ENCODE assay signal across 8 mouse cellular contexts in genomic region chr3:89215853-89216252, GRCm38 (mm10). TPM values are rescaled to one million over a fixed set of nuclear protein-coding genes. Genes with fewer than 3 reads are reported as not detected.
A peak's percentile ranks its signal among the peaks of the same experiment; 100 is the strongest.
DNase-seq lines count a peak whose midpoint lies in the region; ATAC-seq lines count a peak whose summit lies in the region.

No protein-coding gene starts in this region.

- peak overlapping the region; percentile 95 for H3K27ac ChIP-seq in hindbrain, embryonic 15.5 days (replicated peaks)

- H3K9ac ChIP-seq in hindbrain, embryonic 15.5 days = no peak overlapping the region

- peak overlapping the region; percentile 88 for H3K4me2 ChIP-seq in hindbrain, embryonic 15.5 days

- 0% methylated on average over 6 of the region's 6 CpGs for WGBS in hindbrain, embryonic 15.5 days

- peak; percentile 92 for DNase-seq in ZHBTc4 (ENCODE audit: low read depth, low spot score)
- peak; percentile 87 to 91 for DNase-seq in cerebellum, postnatal 36 days
- peak; percentile 84 for DNase-seq in gastrocnemius, adult 18-20 months (ENCODE audit: low spot score)
- DNase-seq in left cerebral cortex, adult 11 months (ENCODE audit: low spot score) = peak; percentile 72
- peak; percentile 85 for DNase-seq in right cerebral cortex, adult 18-20 months
- DNase-seq in urinary bladder, adult 2 months (ENCODE audit: low spot score) = peak; percentile 62

- H3K4me3 ChIP-seq in hindbrain, embryonic 15.5 days = peak overlapping the region; percentile 61

- H3K27me3 ChIP-seq in hindbrain, embryonic 15.5 days = no peaks in the 10 kb centered on the region

- peak; percentile 36 for ATAC-seq in hindbrain, embryonic 15.5 days (ENCODE audit: low FRiP score, low read depth)
- peak; percentile 77 for ATAC-seq in megakaryocyte, adult 5-6 weeks (ENCODE audit: poor library complexity, severe bottlenecking)

- H3K4me1 ChIP-seq in hindbrain, embryonic 15.5 days (replicated peaks) = peaks cover 49% of the 10 kb centered on the region

- no peaks in the 10 kb centered on the region for H3K9me3 ChIP-seq in hindbrain, embryonic 15.5 days

- no peaks in the 10 kb centered on the region for H3K36me3 ChIP-seq in hindbrain, embryonic 15.5 days

RNA-seq across cellular contexts. Expression of gene Thbs3, which starts 0.9 kb away (rescaled TPM):
- 1 to 10 TPM; 3.6 to 9.2 TPM for total RNA-seq in gastrocnemius, adult 18-20 months (2021)
- 51.5 and 51.6 TPM in 2 replicates for polyA plus RNA-seq in hindbrain, embryonic 15.5 days (2015; fragmentation: Nextera tagmentation; extraction: Ambion mirVana)
- total RNA-seq in megakaryocyte, adult 5-6 weeks (2015) = 0.07 TPM in 1 of 2 replicates, not detected in the other
- total RNA-seq in megakaryocyte, adult 5-6 weeks (2017) = 0.12 and 0.70 TPM in 2 replicates
- 59.3 and 69.8 TPM in 2 replicates for polyA plus RNA-seq in urinary bladder, adult 2 months (2012; rRNA removed)

RNA-seq across cellular contexts. Expression of gene Mtx1, which starts 11.0 kb away (rescaled TPM):
- 10 to 100 TPM; 45.4 to 46.7 TPM for total RNA-seq in gastrocnemius, adult 18-20 months (2021)
- polyA plus RNA-seq in hindbrain, embryonic 15.5 days (2015; fragmentation: Nextera tagmentation; extraction: Ambion mirVana) = 149 and 152 TPM in 2 replicates
- 49.5 and 57.8 TPM in 2 replicates for total RNA-seq in megakaryocyte, adult 5-6 weeks (2015)
- 41.8 and 45.3 TPM in 2 replicates for total RNA-seq in megakaryocyte, adult 5-6 weeks (2017)
- polyA plus RNA-seq in urinary bladder, adult 2 months (2012; rRNA removed) = 112 and 131 TPM in 2 replicates

RNA-seq across cellular contexts. Expression of gene Muc1, which starts 13.0 kb away (rescaled TPM):
- total RNA-seq in gastrocnemius, adult 18-20 months (2021) = under 1 TPM; 0.18 to 0.40 TPM
- polyA plus RNA-seq in hindbrain, embryonic 15.5 days (2015; fragmentation: Nextera tagmentation; extraction: Ambion mirVana) = 1.2 and 1.6 TPM in 2 replicates
- 0.25 and 0.58 TPM in 2 replicates for total RNA-seq in megakaryocyte, adult 5-6 weeks (2015)
- 0.18 TPM in 1 of 2 replicates, not detected in the other for total RNA-seq in megakaryocyte, adult 5-6 weeks (2017)
- 0.94 and 1.2 TPM in 2 replicates for polyA plus RNA-seq in urinary bladder, adult 2 months (2012; rRNA removed)

RNA-seq across cellular contexts. Expression of gene Gba, which starts 13.1 kb away (rescaled TPM):
- total RNA-seq in gastrocnemius, adult 18-20 months (2021) = 10 to 100 TPM; 15.5 to 17.8 TPM
- polyA plus RNA-seq in hindbrain, embryonic 15.5 days (2015; fragmentation: Nextera tagmentation; extraction: Ambion mirVana) = 46.6 and 48.0 TPM in 2 replicates
- 77.6 and 78.1 TPM in 2 replicates for total RNA-seq in megakaryocyte, adult 5-6 weeks (2015)
- total RNA-seq in megakaryocyte, adult 5-6 weeks (2017) = 71.1 and 79.5 TPM in 2 replicates
- polyA plus RNA-seq in urinary bladder, adult 2 months (2012; rRNA removed) = 58.7 and 60.8 TPM in 2 replicates

RNA-seq across cellular contexts. Expression of gene Krtcap2, which starts 29.9 kb away (rescaled TPM):
- total RNA-seq in gastrocnemius, adult 18-20 months (2021) = 10 to 100 TPM; 70.2 to 74.5 TPM
- polyA plus RNA-seq in hindbrain, embryonic 15.5 days (2015; fragmentation: Nextera tagmentation; extraction: Ambion mirVana) = 196 and 211 TPM in 2 replicates
- total RNA-seq in megakaryocyte, adult 5-6 weeks (2015) = 142 and 167 TPM in 2 replicates
- 159 and 189 TPM in 2 replicates for total RNA-seq in megakaryocyte, adult 5-6 weeks (2017)
- 67.7 and 77.1 TPM in 2 replicates for polyA plus RNA-seq in urinary bladder, adult 2 months (2012; rRNA removed)

Comparison
In these comparisons a context has a peak if more than half of its experiments do, and no peak if none do; other contexts are left out.
1. Peak in every context shown above with its lines: DNase-seq, ATAC-seq, H3K4me3 ChIP-seq and H3K27ac ChIP-seq.